Mouse (Mus musculus) lung, embryonic 15.5 days (tissue): ENCODE results near the gene Clspn. TPM values are rescaled to one million over a fixed set of nuclear protein-coding genes. Genes with fewer than 3 reads are reported as not detected.
"Not testable (repeated sequence)": the region's sequence is repeated elsewhere in the genome, so short reads cannot be mapped to it uniquely, and the experiment has no call there.

Experiments
- ATAC-seq: fragments of 200-750 bp; cut with Nextera tagmentation; 2 replicates; pipeline ENCODE4 v1.8.0; 2017; ENCODE audit warnings: moderate number of reproducible peaks, borderline replicate concordance; ENCODE audit not compliant: low FRiP score, low TSS enrichment; ENCODE audit errors: extremely low read depth
- H3K27ac ChIP-seq: fragments of 300-500 bp; sonication (generic); 2 replicates; pipeline ENCODE4 v1.5.1; 2015; ENCODE audit warnings: moderate library complexity, mild to moderate bottlenecking, inconsistent platforms
- H3K27me3 ChIP-seq: fragments of 300-500 bp; sonication (generic); 2 replicates; pipeline ENCODE4 v1.6.1; 2015; ENCODE audit warnings: inconsistent platforms
- H3K36me3 ChIP-seq: fragments of 300-500 bp; sonication (generic); 2 replicates; pipeline ENCODE4 v1.6.1; 2015; ENCODE audit warnings: inconsistent platforms
- H3K4me1 ChIP-seq: fragments of 300-500 bp; sonication (generic); 2 replicates; pipeline ENCODE4 v1.6.1; 2015; ENCODE audit warnings: inconsistent platforms
- H3K4me2 ChIP-seq: fragments of 300-500 bp; sonication (generic); 2 replicates; pipeline ENCODE4 v1.6.1; 2015; ENCODE audit warnings: inconsistent platforms, mild to moderate bottlenecking, moderate library complexity
- H3K4me3 ChIP-seq: fragments of 300-500 bp; sonication (generic); 2 replicates; pipeline ENCODE4 v1.5.1; 2015; ENCODE audit warnings: mild to moderate bottlenecking, inconsistent platforms
- H3K9ac ChIP-seq: fragments of 300-500 bp; sonication (generic); 2 replicates; pipeline ENCODE4 v1.6.1; 2015; ENCODE audit warnings: inconsistent platforms
- H3K9me3 ChIP-seq: fragments of 300-500 bp; sonication (generic); 2 replicates; pipeline ENCODE4 v1.6.1; 2016; ENCODE audit warnings: inconsistent platforms
- WGBS: fragments of 180-500 bp; shearing (Covaris S2); methylation state at CpG from one replicate; pipeline ENCODE4 v1.1.7; 2015; 5-methylcytosine and 5-hydroxymethylcytosine counted together
- polyA plus RNA-seq: library from polyadenylated mRNA; unstranded; fragments of >200 nt; fragmentation: Nextera tagmentation; extraction: Ambion mirVana; gene quantifications from 2 replicates; pipeline ENCODE4 v1.2.1, GENCODE M21; 2015

Clspn gene
- polyA plus RNA-seq, 1 experiment from 2014 or later = 41.1 TPM

DNA sequence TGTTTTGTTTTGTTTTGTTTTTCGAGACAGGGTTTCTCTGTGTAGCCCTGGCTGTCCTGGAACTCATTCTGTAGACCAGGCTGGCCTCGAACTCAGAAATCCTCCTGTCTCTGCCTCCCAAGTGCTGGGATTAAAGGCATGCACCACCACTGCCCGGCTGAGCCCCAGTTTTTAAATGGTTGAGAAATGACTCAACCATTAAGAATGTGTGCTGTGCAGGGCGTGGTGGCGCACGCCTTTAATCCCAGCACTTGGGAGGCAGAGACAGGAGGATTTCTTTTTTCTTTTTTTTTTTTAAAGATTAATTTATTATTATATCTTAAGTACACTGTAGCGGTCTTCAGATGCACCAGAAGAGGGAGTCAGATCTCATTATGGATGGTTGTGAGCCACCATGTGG lies 21.1 kb upstream of the Clspn start:
- H3K27me3 ChIP-seq, H3K4me2 ChIP-seq, H3K36me3 ChIP-seq, ATAC-seq, H3K4me3 ChIP-seq, H3K27ac ChIP-seq, H3K9ac ChIP-seq, H3K9me3 ChIP-seq: not testable (repeated sequence)
- peaks cover 17% of the 10 kb centered on the region for H3K4me1 ChIP-seq
- 90% methylated on average over 7 of the region's 7 CpGs for WGBS

DNA sequence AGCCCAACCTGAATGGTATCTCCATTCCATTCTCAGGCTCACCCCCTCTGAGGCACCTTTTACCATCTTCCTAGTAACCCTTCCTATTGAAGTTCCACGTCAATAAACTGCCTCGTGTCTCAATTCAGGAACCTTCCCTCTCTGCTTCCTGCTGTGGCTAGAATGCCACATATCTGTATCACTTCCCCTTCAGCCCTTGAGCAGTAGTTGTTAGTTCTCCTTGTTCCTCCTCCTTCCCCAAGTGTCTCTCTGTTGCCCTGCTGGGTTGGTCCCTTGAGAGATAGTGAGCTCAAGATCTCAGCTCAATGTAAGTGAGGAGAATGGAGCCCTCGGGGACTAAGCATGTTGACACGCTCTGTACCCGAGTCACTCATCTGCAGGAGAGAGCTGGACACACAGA lies 19.9 kb upstream of the Clspn start:
- H3K4me1 ChIP-seq = peaks cover 8% of the 10 kb centered on the region
- no peak overlapping the region for H3K4me3 ChIP-seq
- no peak overlapping the region for H3K27ac ChIP-seq
- no peak overlapping the region for H3K4me2 ChIP-seq
- no peak overlapping the region for H3K9ac ChIP-seq
- 55% methylated on average over 5 of the region's 5 CpGs for WGBS
- H3K9me3 ChIP-seq = no peaks in the 10 kb centered on the region
- no peaks in the 10 kb centered on the region for H3K27me3 ChIP-seq
- ATAC-seq = no peak
- no peaks in the 10 kb centered on the region for H3K36me3 ChIP-seq

GRCm38 (mm10) chr4:126540487-126541071 lies 16.2 kb upstream of the Clspn start:
- no peak overlapping the region for H3K27ac ChIP-seq
- no peaks in the 10 kb centered on the region for H3K27me3 ChIP-seq
- WGBS = 79% methylated on average over 3 of the region's 3 CpGs
- ATAC-seq = no peak
- H3K36me3 ChIP-seq = no peaks in the 10 kb centered on the region
- H3K9me3 ChIP-seq = no peaks in the 10 kb centered on the region
- no peak overlapping the region for H3K4me3 ChIP-seq
- no peak overlapping the region for H3K9ac ChIP-seq
- H3K4me1 ChIP-seq = no peaks in the 10 kb centered on the region
- H3K4me2 ChIP-seq = no peak overlapping the region

- Histone ChIP-seq H3K4me2 (no peak overlapping the region), H3K36me3 (no peaks in the 10 kb centered on the region), H3K9me3 (no peaks in the 10 kb centered on the region), H3K27me3 (no peaks in the 10 kb centered on the region), H3K9ac (no peak overlapping the region), H3K27ac (no peak overlapping the region), H3K4me1 (no peaks in the 10 kb centered on the region), H3K4me3 (no peak overlapping the region)
- 57% methylated on average over 7 of the region's 7 CpGs for WGBS
- no peak for ATAC-seq
These were observed 13.9 kb upstream of the Clspn start for GRCm38 (mm10) chr4:126542838-126543237.

GRCm38 (mm10) chr4:126545016-126545415 lies 11.7 kb upstream of the Clspn start:
- WGBS = 63% methylated on average over 1 of the region's 1 CpGs
- no peaks in the 10 kb centered on the region for H3K9me3 ChIP-seq

DNA sequence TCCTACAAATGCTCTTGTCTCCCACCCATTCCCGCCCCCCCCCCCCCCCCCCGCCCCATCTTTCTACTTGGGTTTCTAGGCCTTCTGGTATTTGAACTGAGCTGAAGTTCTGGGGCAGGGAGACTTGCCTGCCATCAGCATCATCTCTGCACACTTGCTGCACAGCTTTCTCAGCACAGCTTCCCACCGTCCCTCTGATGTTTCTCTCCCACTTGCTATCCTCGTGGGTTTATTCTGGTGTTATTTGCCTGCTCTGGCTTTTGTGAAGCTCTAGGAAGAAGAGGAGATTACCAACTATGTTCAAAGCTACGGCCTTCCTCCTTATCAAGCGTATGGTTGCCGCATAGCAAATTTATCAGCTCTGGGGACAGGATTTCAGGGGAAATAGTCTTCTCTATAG lies 11.0 kb upstream of the Clspn start:
- Histone ChIP-seq H3K4me1 (no peaks in the 10 kb centered on the region), H3K27me3 (no peaks in the 10 kb centered on the region), H3K4me2 (no peak overlapping the region), H3K9ac (no peak overlapping the region), H3K4me3 (no peak overlapping the region), H3K9me3 (no peaks in the 10 kb centered on the region), H3K36me3 (no peaks in the 10 kb centered on the region), H3K27ac (no peak overlapping the region)
- WGBS = 71% methylated on average over 5 of the region's 7 CpGs
- no peak for ATAC-seq

More at GRCm38 (mm10) chr4:126545016-126545415, 11.7 kb upstream of the Clspn start:
- Histone ChIP-seq H3K27ac (no peak overlapping the region), H3K9ac (no peak overlapping the region), H3K36me3 (no peaks in the 10 kb centered on the region), H3K4me2 (no peak overlapping the region), H3K4me3 (no peak overlapping the region), H3K4me1 (no peaks in the 10 kb centered on the region), H3K27me3 (no peaks in the 10 kb centered on the region)
- ATAC-seq = no peak

GRCm38 (mm10) chr4:126546183-126546582 lies 10.6 kb upstream of the Clspn start:
- Histone ChIP-seq H3K9ac (no peak overlapping the region), H3K4me2 (no peak overlapping the region), H3K27me3 (no peaks in the 10 kb centered on the region), H3K4me3 (no peak overlapping the region), H3K9me3 (no peaks in the 10 kb centered on the region), H3K27ac (no peak overlapping the region), H3K4me1 (no peaks in the 10 kb centered on the region), H3K36me3 (no peaks in the 10 kb centered on the region)
- WGBS = 74% methylated on average over 2 of the region's 2 CpGs
- ATAC-seq = no peak

- Histone ChIP-seq H3K4me3 (no peak overlapping the region), H3K4me1 (peaks cover 6% of the 10 kb centered on the region), H3K9me3 (no peaks in the 10 kb centered on the region), H3K9ac (no peak overlapping the region), H3K36me3 (no peaks in the 10 kb centered on the region), H3K27me3 (no peaks in the 10 kb centered on the region), H3K4me2 (no peak overlapping the region), H3K27ac (no peak overlapping the region)
- 65% methylated on average over 7 of the region's 7 CpGs for WGBS
- no peak for ATAC-seq
These were observed 4.6 kb upstream of the Clspn start for GRCm38 (mm10) chr4:126552136-126552535.

GRCm38 (mm10) chr4:126553105-126553504 lies 3.6 kb upstream of the Clspn start:
- H3K27ac ChIP-seq = no peak overlapping the region
- ATAC-seq = no peak
- H3K9me3 ChIP-seq = no peaks in the 10 kb centered on the region
- H3K4me1 ChIP-seq = peaks cover 11% of the 10 kb centered on the region
- H3K27me3 ChIP-seq = no peaks in the 10 kb centered on the region
- 51% methylated on average over 8 of the region's 8 CpGs for WGBS
- H3K4me2 ChIP-seq = no peak overlapping the region
- H3K4me3 ChIP-seq = no peak overlapping the region
- no peak overlapping the region for H3K9ac ChIP-seq
- H3K36me3 ChIP-seq = no peaks in the 10 kb centered on the region

DNA sequence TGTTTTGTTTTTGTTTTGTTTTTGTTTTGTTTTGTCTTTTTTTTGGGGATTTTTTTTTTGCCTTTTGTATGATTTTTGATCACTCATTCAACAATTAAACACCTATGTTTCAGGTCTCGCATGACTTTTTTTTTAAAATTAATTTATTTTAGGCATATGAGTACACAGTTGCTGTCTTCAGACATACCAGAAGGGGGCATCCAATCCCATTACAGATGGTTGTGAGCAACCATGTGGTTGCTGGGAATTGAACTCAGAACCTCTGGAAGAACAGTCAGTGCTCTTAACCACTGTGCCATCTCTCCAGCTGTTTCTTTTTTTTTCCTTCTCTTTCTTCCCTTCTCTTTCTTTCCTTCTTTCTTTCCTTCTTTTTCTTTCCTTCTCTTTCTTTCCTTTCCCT lies 3.0 kb upstream of the Clspn start:
- Histone ChIP-seq H3K27me3 (no peaks in the 10 kb centered on the region), H3K4me3 (no peak overlapping the region), H3K36me3 (no peaks in the 10 kb centered on the region), H3K4me2 (no peak overlapping the region), H3K27ac (no peak overlapping the region), H3K9me3 (no peaks in the 10 kb centered on the region), H3K4me1 (peaks cover 15% of the 10 kb centered on the region), H3K9ac (no peak overlapping the region)
- no peak for ATAC-seq
- WGBS = 87% methylated on average over 1 of the region's 1 CpGs

DNA sequence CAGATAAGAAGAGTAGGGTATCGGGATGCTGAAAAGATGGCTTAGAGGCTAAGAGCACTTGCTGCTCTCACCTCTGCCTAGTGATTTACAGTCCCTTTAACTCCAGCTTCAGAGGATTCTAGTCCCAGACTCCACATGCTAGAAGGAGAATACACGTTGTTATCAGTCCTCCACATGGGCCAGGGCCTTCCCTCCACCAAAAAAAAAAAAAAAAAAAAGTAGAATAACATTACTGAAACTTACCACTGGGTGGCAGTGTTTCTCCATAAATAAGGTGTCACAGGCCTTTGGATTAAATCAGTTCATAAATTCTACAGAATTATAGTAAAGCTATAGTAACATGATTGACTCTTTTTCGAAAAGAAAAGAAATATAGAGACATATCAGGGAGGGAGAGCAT lies 2.3 kb upstream of the Clspn start:
- H3K4me2 ChIP-seq = no peak overlapping the region
- no peak for ATAC-seq
- no peaks in the 10 kb centered on the region for H3K27me3 ChIP-seq
- WGBS = 33% methylated on average over 3 of the region's 3 CpGs
- H3K27ac ChIP-seq = no peak overlapping the region
- no peak overlapping the region for H3K4me3 ChIP-seq
- H3K9me3 ChIP-seq = no peaks in the 10 kb centered on the region
- H3K36me3 ChIP-seq = no peaks in the 10 kb centered on the region
- H3K9ac ChIP-seq = no peak overlapping the region
- H3K4me1 ChIP-seq = peaks cover 18% of the 10 kb centered on the region

- H3K9me3 ChIP-seq = no peaks in the 10 kb centered on the region
- no peak for ATAC-seq
- peaks cover 61% of the 10 kb centered on the region for H3K36me3 ChIP-seq
- 88% methylated on average over 6 of the region's 6 CpGs for WGBS
- no peaks in the 10 kb centered on the region for H3K27me3 ChIP-seq
- H3K27ac ChIP-seq = no peak overlapping the region
- no peak overlapping the region for H3K4me2 ChIP-seq
- H3K4me1 ChIP-seq = 0 out of 2 replicates have a peak, but pooled peaks cover 3% of the 10 kb centered on the region
- H3K9ac ChIP-seq = no peak overlapping the region
- H3K4me3 ChIP-seq = no peak overlapping the region
These were observed 7.1 kb downstream of the Clspn start for GRCm38 (mm10) chr4:126563798-126564197.

DNA sequence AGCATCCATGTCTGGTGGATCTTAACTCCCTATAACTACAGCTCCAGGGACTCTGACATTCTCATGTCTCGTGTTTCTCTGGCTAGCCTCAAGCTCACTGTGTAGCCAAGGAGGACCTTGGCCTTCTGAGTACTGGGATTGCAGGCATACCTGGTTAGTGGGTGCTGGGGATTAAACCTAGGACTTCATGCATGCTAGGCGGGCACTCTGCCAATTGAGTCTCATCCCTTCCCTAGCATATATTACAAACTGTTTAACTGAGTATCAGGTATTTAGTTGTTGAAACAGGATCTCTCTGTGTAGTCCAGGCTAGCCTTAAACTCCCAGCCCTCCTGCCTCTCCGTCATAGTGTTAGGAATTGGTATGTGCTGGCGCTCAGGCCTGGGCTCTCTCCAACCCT lies 10.5 kb downstream of the Clspn start:
- H3K27me3 ChIP-seq = no peaks in the 10 kb centered on the region
- H3K36me3 ChIP-seq = peaks cover 68% of the 10 kb centered on the region
- H3K27ac ChIP-seq = no peak overlapping the region
- H3K4me3 ChIP-seq = no peak overlapping the region
- WGBS = 92% methylated on average over 4 of the region's 4 CpGs
- no peaks in the 10 kb centered on the region for H3K4me1 ChIP-seq
- no peak overlapping the region for H3K4me2 ChIP-seq
- ATAC-seq = no peak
- H3K9ac ChIP-seq = no peak overlapping the region
- H3K9me3 ChIP-seq = no peaks in the 10 kb centered on the region
